Mouse (Mus musculus) gonadal fat pad, adult 2 months (tissue): ENCODE measurements around the gene Aebp2. TPM values are rescaled to one million over a fixed set of nuclear protein-coding genes. Genes with fewer than 3 reads are reported as not detected.

Experiments used
- DNase-seq: peaks from one replicate; pipeline ENCODE4 v3.0.0-alpha.2; 2012; ENCODE audit warnings: low read depth
- polyA plus RNA-seq: library from polyadenylated mRNA; depleted of rRNA; stranded (reverse); fragments of >200 nt; gene quantifications from 2 replicates; pipeline ENCODE4 v1.2.3, GENCODE M21; 2012; rRNA removed

Gene Aebp2
- polyA plus RNA-seq, 1 experiment: 25.3 TPM

DNA sequence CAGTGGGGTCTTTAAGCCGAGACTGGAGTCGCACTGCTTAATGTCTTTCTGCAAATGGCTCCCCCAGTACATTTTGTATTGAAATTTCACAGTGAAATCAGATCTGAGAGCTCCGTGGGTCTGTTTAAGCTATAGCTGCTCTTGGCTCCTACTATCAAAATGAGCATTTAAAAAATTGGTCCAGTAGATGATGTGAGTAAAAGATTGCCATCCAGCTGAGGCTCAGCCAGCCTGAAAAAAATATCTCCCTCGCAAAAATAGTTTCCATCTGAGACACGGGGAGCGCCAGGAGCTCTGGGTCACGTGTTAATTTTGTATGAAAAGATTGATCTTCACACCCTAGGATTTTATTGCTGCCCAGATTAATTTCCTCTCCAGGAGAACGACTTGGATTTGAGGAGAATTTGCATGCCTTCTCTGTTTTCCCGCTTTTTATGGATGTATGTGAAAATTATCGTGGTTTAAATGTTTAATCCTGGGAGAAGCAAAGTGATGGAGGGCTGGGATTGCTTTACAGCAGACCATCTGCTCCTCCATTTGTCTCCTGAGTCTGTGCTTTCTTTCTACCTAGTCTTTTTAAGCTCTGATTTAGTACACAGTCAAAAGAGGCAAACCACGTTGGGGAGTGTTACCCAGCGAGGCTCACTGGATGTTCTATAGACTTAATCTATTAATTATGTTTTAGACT is 73.9 kb downstream of the Aebp2 start:
- no peak for DNase-seq

DNA sequence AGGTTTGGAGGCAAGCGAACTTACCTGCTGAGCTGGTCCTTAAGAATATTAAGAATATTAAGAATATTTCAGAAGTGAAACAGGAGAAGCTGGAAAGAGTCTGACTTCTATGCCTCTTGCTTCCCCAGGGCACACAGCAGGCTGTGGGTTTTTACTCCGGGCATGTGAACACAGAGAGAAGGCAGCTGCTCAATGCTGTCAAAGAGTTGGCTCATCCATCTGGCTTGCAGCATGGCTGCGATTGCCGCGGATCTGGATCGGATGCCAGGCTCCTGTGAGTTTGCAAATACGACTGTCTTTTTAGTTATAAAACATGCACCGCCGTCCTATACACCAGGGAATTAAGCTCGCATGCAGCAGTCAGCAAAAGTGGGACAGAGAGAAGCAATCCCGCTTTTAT is 75.5 kb downstream of the Aebp2 start:
- no peak for DNase-seq

DNA sequence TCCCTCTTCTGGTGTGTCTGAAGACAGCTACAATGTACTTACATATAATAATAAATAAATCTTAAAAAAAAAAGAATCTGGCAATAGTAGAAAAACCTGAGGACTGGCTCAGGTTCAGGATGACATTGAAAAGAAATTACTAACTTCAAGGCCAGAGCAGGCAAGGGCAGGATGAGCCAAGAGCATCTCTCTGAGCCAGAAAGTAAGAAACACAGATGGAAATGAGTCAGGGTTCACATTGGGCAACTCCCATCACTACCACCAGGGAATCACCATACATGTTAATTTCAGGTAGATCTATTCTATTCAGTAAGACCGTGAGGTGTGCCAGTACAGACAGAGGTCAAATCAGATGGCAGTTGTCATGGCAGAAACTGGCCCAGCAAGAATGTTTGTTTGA is 76.1 kb downstream of the Aebp2 start:
- no peak for DNase-seq

DNA sequence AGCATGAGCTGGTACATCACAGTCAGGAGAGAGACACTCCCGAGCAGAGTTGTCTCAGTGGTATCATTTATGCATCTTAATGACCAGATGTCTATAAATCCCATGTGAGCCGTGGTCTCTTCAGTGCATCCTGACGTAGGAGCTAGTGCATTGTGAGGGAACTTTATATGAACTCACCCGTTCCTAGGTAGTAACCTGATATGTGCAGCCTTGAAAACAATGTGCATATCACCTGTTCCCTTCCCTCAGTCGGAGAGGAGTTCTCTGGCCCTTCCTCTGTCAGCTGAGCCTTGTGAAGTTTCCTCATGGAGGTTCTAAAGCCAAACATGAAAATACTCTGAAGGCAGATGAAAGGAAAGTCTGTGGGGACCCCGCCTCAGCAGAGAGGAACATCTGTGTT is 78.8 kb downstream of the Aebp2 start:
- no peak for DNase-seq

DNA sequence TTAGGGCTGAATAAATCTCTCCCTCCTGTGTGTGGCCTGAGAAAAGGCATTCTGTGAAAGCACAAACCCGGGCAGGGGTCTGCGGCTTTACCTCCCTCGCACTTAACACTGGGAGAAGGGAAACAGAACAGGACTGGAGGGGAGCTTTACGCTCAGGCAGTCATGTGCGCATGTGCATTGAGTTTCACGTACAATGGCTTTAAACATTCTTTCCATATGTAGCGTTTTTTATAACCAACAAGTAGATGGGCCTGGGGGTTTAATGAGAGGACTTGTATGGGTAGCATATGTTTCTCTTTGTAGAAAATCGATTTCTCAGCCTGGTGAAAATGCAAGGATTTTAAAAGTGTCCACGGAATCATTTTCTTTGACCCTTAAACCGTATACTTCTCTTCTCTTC is 82.7 kb downstream of the Aebp2 start:
- DNase-seq: no peak

DNA sequence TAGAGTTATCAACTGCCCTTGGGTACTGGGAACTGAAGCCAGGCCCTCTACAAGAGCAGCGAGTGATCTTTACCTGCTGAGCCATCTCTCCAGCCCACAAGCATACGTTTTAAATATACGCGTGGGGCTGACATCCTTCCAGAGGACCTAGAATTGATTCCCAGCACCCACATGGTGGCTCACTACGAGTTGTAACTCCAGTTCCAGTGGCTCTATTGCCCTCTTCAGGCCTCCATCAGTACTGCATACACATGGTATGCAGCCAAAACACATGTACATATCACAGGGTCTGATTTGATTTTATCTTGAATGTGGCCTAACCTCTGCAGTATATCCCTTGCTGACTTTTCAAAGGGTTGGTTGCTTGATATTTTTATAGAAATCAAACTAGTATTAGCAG is 83.6 kb downstream of the Aebp2 start:
- no peak for DNase-seq

DNA sequence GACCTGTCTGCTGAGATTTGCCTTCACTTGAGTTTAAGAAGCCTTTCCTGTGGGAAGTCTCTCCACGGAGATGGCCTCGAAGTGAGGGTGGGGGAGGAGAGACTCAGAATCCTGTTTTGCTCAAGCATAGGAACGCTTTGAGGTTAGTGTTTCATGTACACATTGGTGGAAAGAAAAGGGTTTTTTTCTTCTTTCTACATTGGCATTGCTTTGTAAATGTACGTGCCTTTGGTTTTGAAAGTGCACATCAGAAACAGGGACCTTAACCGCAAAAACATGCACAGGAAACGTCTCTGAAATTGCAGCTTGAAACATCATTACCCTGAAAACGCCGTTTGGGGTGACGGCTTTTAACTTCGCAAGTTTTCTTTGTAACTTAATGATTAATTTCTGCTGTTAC is 85.6 kb downstream of the Aebp2 start:
- no peak for DNase-seq

DNA sequence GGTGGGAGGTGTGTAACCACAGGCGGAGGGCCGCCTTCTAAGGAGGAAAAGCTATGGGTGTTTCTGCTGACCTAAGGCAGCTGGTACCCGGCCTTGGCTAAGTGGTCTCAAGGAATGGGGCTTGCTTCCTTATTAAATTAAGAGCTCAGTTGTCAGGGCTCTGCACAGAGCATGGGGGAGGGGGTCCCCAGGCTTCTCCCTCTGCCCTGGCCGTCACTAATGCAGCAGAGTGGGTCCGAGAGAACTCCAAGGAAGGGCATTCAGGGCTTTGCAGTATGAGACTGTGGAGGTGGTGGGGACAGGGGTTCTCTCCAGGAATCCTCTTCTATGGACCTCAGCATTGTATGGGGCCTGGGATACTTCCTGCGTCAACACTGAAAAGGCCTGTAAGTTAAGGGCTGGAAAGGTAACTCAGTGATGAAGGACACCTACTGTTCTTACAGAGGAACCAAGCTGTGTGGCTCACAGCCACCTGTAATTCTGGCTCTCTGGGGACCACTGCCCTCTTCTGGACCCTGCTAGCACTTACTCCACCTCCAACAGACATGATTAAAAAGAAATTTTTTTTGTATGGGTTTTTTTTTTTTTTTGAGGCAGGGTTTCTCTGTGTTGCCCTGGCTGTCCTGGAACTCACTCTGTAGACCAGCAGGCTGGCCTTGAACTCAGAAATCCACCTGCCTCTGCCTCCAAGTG is 87.1 kb downstream of the Aebp2 start:
- DNase-seq: no peak

DNA sequence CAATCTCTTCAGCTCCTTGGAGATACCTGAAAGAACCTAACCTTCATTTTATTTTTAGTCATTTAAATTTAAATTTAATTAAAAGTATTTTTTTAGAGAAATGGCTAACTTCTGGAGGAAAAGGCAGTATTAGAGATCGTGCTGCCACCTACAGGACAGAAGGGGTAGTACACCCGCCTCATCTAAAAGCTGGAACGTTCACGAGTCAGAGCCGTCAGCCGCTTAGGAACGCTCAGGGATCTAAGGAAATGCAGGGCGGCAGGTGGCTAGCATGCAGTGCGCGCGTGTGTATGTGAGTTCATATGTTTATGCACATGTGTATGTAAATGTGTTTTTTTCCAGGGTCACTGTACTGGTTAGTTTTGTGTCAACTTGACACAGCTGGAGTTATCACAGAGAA is 90.3 kb downstream of the Aebp2 start:
- DNase-seq: no peak

DNA sequence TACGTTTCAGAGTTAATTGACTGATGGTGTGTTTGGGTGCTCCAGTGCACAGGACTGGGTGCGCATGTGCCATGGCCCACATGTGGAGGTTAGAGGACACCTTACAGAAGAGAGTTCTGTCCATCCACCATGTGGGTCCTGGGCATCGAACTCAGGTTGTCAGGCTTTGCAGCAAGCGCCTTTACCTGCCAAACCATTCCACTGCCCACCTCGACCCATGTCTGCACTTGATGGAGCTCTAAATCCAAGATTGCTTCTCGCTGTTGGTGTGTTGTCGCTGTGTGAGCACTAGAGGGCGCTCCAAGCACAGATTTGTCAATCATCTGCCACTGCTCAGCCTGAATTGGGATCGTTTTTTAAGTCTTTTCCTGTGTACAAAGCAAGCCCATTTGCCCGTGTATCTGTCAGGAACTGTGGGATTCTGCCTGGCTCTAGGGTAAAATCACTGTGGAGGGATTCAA is 92.5 kb downstream of the Aebp2 start:
- DNase-seq: no peak

DNA sequence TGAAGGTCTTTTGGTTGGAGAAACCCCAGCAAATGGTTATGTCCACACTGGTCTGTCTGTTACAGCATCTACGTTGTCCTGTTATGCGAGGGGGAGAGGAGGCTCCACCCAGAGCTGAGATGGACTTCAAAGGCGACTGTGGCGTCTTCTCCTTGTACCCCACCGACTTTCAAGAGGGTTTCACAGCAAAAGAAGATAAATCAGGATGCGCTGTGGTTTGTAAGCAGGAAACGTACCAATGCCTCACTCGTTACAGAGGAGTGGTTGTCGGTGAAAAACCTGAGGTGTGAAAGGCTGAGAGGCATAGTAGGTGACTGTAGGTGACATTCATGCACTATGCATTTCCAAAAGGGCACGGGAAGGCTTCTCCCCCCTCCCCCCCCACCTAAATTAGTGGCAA is 99.6 kb downstream of the Aebp2 start:
- no peak for DNase-seq

Other genes starting within 250 kb of the Aebp2 start
- gene Plekha5, start 198.6 kb upstream of the Aebp2 start, polyA plus RNA-seq: 28.7 and 32.6 TPM in 2 replicates
- not detected in 2 replicates for gene Gm11077, start 106.6 kb downstream of the Aebp2 start, polyA plus RNA-seq